Mouse (Mus musculus): ENCODE results near the gene Dpp4. TPM values are rescaled to one million over a fixed set of nuclear protein-coding genes. Genes with fewer than 3 reads are reported as not detected.

The Dpp4 gene
- polyA plus RNA-seq, 1 experiment from 2014 or later: 4.5 TPM

GRCm38 (mm10) chr2:62334397-62335243, 77.4 kb downstream of the Dpp4 start:
- Histone ChIP-seq H3K4me3 (replicated peaks) (no peak overlapping the region), H3K4me2 (no peak overlapping the region), H3K4me1 (replicated peaks) (no peaks in the 10 kb centered on the region; the same call in 1 of the 2 replicates), H3K9me3 (replicated peaks) (no peaks in the 10 kb centered on the region), H3K27me3 (no peaks in the 10 kb centered on the region), H3K9ac (no peak overlapping the region), H3K36me3 (replicated peaks) (no peaks in the 10 kb centered on the region), H3K27ac (replicated peaks) (no peak overlapping the region)
- WGBS (ENCODE audit: insufficient replicate concordance): 66% methylated on average over 4 of the region's 4 CpGs
- no peak for ATAC-seq (ENCODE audit: insufficient read depth)

GRCm38 (mm10) chr2:62332465-62332864, 79.6 kb downstream of the Dpp4 start:
- no peak overlapping the region for H3K4me3 ChIP-seq (replicated peaks)
- ATAC-seq (ENCODE audit: insufficient read depth): no peak
- no peaks in the 10 kb centered on the region for H3K27me3 ChIP-seq
- WGBS (ENCODE audit: insufficient replicate concordance): 65% methylated on average over 8 of the region's 8 CpGs
- H3K4me2 ChIP-seq: no peak overlapping the region
- H3K4me1 ChIP-seq (replicated peaks): no peaks in the 10 kb centered on the region; the same call in 1 of the 2 replicates
- no peaks in the 10 kb centered on the region for H3K36me3 ChIP-seq (replicated peaks)
- H3K9ac ChIP-seq: no peak overlapping the region
- H3K9me3 ChIP-seq (replicated peaks): no peaks in the 10 kb centered on the region
- no peak overlapping the region for H3K27ac ChIP-seq (replicated peaks)

- Histone ChIP-seq H3K27ac (replicated peaks) (no peak overlapping the region), H3K9ac (no peak overlapping the region), H3K4me2 (no peak overlapping the region), H3K27me3 (no peaks in the 10 kb centered on the region), H3K9me3 (replicated peaks) (no peaks in the 10 kb centered on the region), H3K4me1 (replicated peaks) (no peaks in the 10 kb centered on the region; the same call in 1 of the 2 replicates), H3K36me3 (replicated peaks) (no peaks in the 10 kb centered on the region), H3K4me3 (replicated peaks) (no peak overlapping the region)
- 42% methylated on average over 4 of the region's 4 CpGs for WGBS (ENCODE audit: insufficient replicate concordance)
- ATAC-seq (ENCODE audit: insufficient read depth): no peak
Observed at GRCm38 (mm10) chr2:62331913-62332312, 80.1 kb downstream of the Dpp4 start.

GRCm38 (mm10) chr2:62325388-62325787, 86.6 kb downstream of the Dpp4 start:
- no peak overlapping the region for H3K4me3 ChIP-seq (replicated peaks)
- H3K27me3 ChIP-seq: no peaks in the 10 kb centered on the region
- no peaks in the 10 kb centered on the region for H3K9me3 ChIP-seq (replicated peaks)
- no peak for ATAC-seq (ENCODE audit: insufficient read depth)
- H3K4me1 ChIP-seq (replicated peaks): no peaks in the 10 kb centered on the region
- H3K4me2 ChIP-seq: no peak overlapping the region
- H3K36me3 ChIP-seq (replicated peaks): no peaks in the 10 kb centered on the region
- 68% methylated on average over 2 of the region's 2 CpGs for WGBS (ENCODE audit: insufficient replicate concordance)
- no peak overlapping the region for H3K27ac ChIP-seq (replicated peaks)
- H3K9ac ChIP-seq: no peak overlapping the region

- Histone ChIP-seq H3K27ac (replicated peaks) (no peak overlapping the region), H3K9me3 (replicated peaks) (no peaks in the 10 kb centered on the region), H3K9ac (no peak overlapping the region), H3K4me3 (replicated peaks) (no peak overlapping the region), H3K4me1 (replicated peaks) (no peaks in the 10 kb centered on the region), H3K27me3 (no peaks in the 10 kb centered on the region), H3K36me3 (replicated peaks) (no peaks in the 10 kb centered on the region), H3K4me2 (no peak overlapping the region)
- 67% methylated on average over 9 of the region's 9 CpGs for WGBS (ENCODE audit: insufficient replicate concordance)
- no peak for ATAC-seq (ENCODE audit: insufficient read depth)
Observed at GRCm38 (mm10) chr2:62323078-62323637, 88.9 kb downstream of the Dpp4 start.

- Histone ChIP-seq H3K9ac (no peak overlapping the region), H3K4me1 (replicated peaks) (no peaks in the 10 kb centered on the region), H3K27ac (replicated peaks) (no peak overlapping the region), H3K9me3 (replicated peaks) (no peaks in the 10 kb centered on the region), H3K4me2 (no peak overlapping the region), H3K4me3 (replicated peaks) (no peak overlapping the region), H3K36me3 (replicated peaks) (no peaks in the 10 kb centered on the region), H3K27me3 (no peaks in the 10 kb centered on the region)
- ATAC-seq (ENCODE audit: insufficient read depth): no peak
- WGBS (ENCODE audit: insufficient replicate concordance): 31% methylated on average over 3 of the region's 3 CpGs
Observed at GRCm38 (mm10) chr2:62319489-62319888, 92.5 kb downstream of the Dpp4 start.

GRCm38 (mm10) chr2:62316930-62317329, 95.1 kb downstream of the Dpp4 start:
- ATAC-seq (ENCODE audit: insufficient read depth): no peak
- 13% methylated on average over 2 of the region's 2 CpGs for WGBS (ENCODE audit: insufficient replicate concordance)
- Histone ChIP-seq H3K9me3 (replicated peaks) (no peaks in the 10 kb centered on the region), H3K9ac (no peak overlapping the region), H3K36me3 (replicated peaks) (no peaks in the 10 kb centered on the region), H3K27me3 (no peaks in the 10 kb centered on the region), H3K4me2 (no peak overlapping the region), H3K4me3 (replicated peaks) (no peak overlapping the region), H3K27ac (replicated peaks) (no peak overlapping the region), H3K4me1 (replicated peaks) (no peaks in the 10 kb centered on the region)

GRCm38 (mm10) chr2:62307477-62307876, 104.6 kb downstream of the Dpp4 start:
- no peaks in the 10 kb centered on the region for H3K9me3 ChIP-seq (replicated peaks)
- H3K36me3 ChIP-seq (replicated peaks): no peaks in the 10 kb centered on the region
- no peak for ATAC-seq (ENCODE audit: insufficient read depth)
- H3K9ac ChIP-seq: no peak overlapping the region
- no peaks in the 10 kb centered on the region for H3K4me1 ChIP-seq (replicated peaks)
- 57% methylated on average over 2 of the region's 2 CpGs for WGBS (ENCODE audit: insufficient replicate concordance)
- no peak overlapping the region for H3K4me2 ChIP-seq
- H3K4me3 ChIP-seq (replicated peaks): no peak overlapping the region
- H3K27ac ChIP-seq (replicated peaks): no peak overlapping the region
- no peaks in the 10 kb centered on the region for H3K27me3 ChIP-seq

- Histone ChIP-seq H3K9ac (no peak overlapping the region), H3K4me3 (replicated peaks) (no peak overlapping the region), H3K36me3 (replicated peaks) (no peaks in the 10 kb centered on the region), H3K9me3 (replicated peaks) (no peaks in the 10 kb centered on the region), H3K4me1 (replicated peaks) (no peaks in the 10 kb centered on the region), H3K4me2 (no peak overlapping the region), H3K27me3 (no peaks in the 10 kb centered on the region), H3K27ac (replicated peaks) (no peak overlapping the region)
- WGBS (ENCODE audit: insufficient replicate concordance): 68% methylated on average over 5 of the region's 5 CpGs
- ATAC-seq (ENCODE audit: insufficient read depth): no peak
Observed at GRCm38 (mm10) chr2:62306978-62307377, 105.1 kb downstream of the Dpp4 start.

- Histone ChIP-seq H3K27me3 (no peaks in the 10 kb centered on the region), H3K4me1 (replicated peaks) (no peaks in the 10 kb centered on the region), H3K9me3 (replicated peaks) (no peaks in the 10 kb centered on the region), H3K4me2 (no peak overlapping the region), H3K36me3 (replicated peaks) (no peaks in the 10 kb centered on the region), H3K4me3 (replicated peaks) (no peak overlapping the region), H3K27ac (replicated peaks) (no peak overlapping the region), H3K9ac (no peak overlapping the region)
- no peak for ATAC-seq (ENCODE audit: insufficient read depth)
- 71% methylated on average over 2 of the region's 2 CpGs for WGBS (ENCODE audit: insufficient replicate concordance)
Observed at GRCm38 (mm10) chr2:62301716-62302115, 110.3 kb downstream of the Dpp4 start.

GRCm38 (mm10) chr2:62293846-62294245, 118.2 kb downstream of the Dpp4 start:
- 23% methylated on average over 2 of the region's 2 CpGs for WGBS (ENCODE audit: insufficient replicate concordance)

More at GRCm38 (mm10) chr2:62293846-62294245, 118.2 kb downstream of the Dpp4 start:
- H3K36me3 ChIP-seq (replicated peaks): no peaks in the 10 kb centered on the region
- ATAC-seq (ENCODE audit: insufficient read depth): no peak
- no peak overlapping the region for H3K4me2 ChIP-seq
- H3K9ac ChIP-seq: no peak overlapping the region
- no peak overlapping the region for H3K4me3 ChIP-seq (replicated peaks)
- H3K27ac ChIP-seq (replicated peaks): no peak overlapping the region
- no peaks in the 10 kb centered on the region for H3K9me3 ChIP-seq (replicated peaks)
- H3K27me3 ChIP-seq: no peaks in the 10 kb centered on the region
- no peaks in the 10 kb centered on the region for H3K4me1 ChIP-seq (replicated peaks)

Data from liver, embryonic 15.5 days (tissue).